In genomic region chr7:121706411-121707072, GRCm38 (mm10) we compare ENCODE assay signal across 8 mouse cellular contexts. TPM values are rescaled to one million over a fixed set of nuclear protein-coding genes. Genes with fewer than 3 reads are reported as not detected.
DNase-seq lines count a peak whose midpoint lies in the region; ATAC-seq lines count a peak whose summit lies in the region.

No protein-coding gene starts in this region.

- peaks cover 13% of the 10 kb centered on the region for H3K4me1 ChIP-seq in intestine, embryonic 16.5 days (ENCODE audit: control insufficient read depth, insufficient read depth, low read length)
- peaks cover 30% of the 10 kb centered on the region for H3K4me1 ChIP-seq in limb, embryonic 13.5 days
- peaks cover 34% of the 10 kb centered on the region for H3K4me1 ChIP-seq in midbrain, embryonic 13.5 days (replicated peaks)

- no peaks in the 10 kb centered on the region for H3K27me3 ChIP-seq in intestine, embryonic 16.5 days (replicated peaks; ENCODE audit: control insufficient read depth, insufficient read depth, low read length)
- H3K27me3 ChIP-seq in limb, embryonic 13.5 days = peaks cover 10% of the 10 kb centered on the region; the same call in 1 of the 2 replicates
- H3K27me3 ChIP-seq in midbrain, embryonic 13.5 days = peaks cover 11% of the 10 kb centered on the region

- DNase-seq in layer of hippocampus, adult 11-12 months (ENCODE audit: low spot score) = peak; percentile 45
- DNase-seq in layer of hippocampus, adult 9-10 months (ENCODE audit: low spot score) = no peak
- peak; percentile 39 for DNase-seq in embryo, embryonic 10 days (ENCODE audit: low spot score)
- DNase-seq in gastrocnemius, postnatal 4 days (ENCODE audit: low spot score in 2 of 2) = peak; percentile 37 to 43
- peak; percentile 61 to 63 for DNase-seq in spleen, postnatal 10 days (ENCODE audit: low spot score in 2 of 2)

- peak overlapping the region; percentile 79 for H3K9ac ChIP-seq in intestine, embryonic 16.5 days (ENCODE audit: low read depth, low read length)
- H3K9ac ChIP-seq in limb, embryonic 13.5 days = peak overlapping the region; percentile 76
- peak overlapping the region; percentile 76 for H3K9ac ChIP-seq in midbrain, embryonic 13.5 days (replicated peaks)

- H3K36me3 ChIP-seq in intestine, embryonic 16.5 days (ENCODE audit: control insufficient read depth, insufficient read depth, low read length) = no peaks in the 10 kb centered on the region
- H3K36me3 ChIP-seq in limb, embryonic 13.5 days = peaks cover 23% of the 10 kb centered on the region
- 0 out of 2 replicates have a peak, but pooled peaks cover 3% of the 10 kb centered on the region for H3K36me3 ChIP-seq in midbrain, embryonic 13.5 days

- H3K4me2 ChIP-seq in intestine, embryonic 16.5 days (ENCODE audit: low read depth, low read length) = peak overlapping the region; percentile 97
- H3K4me2 ChIP-seq in limb, embryonic 13.5 days (replicated peaks) = peak overlapping the region; percentile 97
- H3K4me2 ChIP-seq in midbrain, embryonic 13.5 days (replicated peaks) = peak overlapping the region; percentile 79

- peak overlapping the region; percentile 88 for H3K4me3 ChIP-seq in intestine, embryonic 16.5 days (ENCODE audit: low read length)
- H3K4me3 ChIP-seq in limb, embryonic 13.5 days = peak overlapping the region; percentile 67
- H3K4me3 ChIP-seq in midbrain, embryonic 13.5 days (replicated peaks) = peak overlapping the region; percentile 66

- peak overlapping the region; percentile 61; the same call in 1 of the 2 replicates for H3K27ac ChIP-seq in intestine, embryonic 16.5 days (ENCODE audit: low read length)
- H3K27ac ChIP-seq in limb, embryonic 13.5 days = peak overlapping the region; percentile 61; the same call in 1 of the 2 replicates
- H3K27ac ChIP-seq in midbrain, embryonic 13.5 days = peak overlapping the region; percentile 93

- ATAC-seq in intestine, embryonic 16.5 days = peak; percentile 65
- ATAC-seq in limb, embryonic 13.5 days (ENCODE audit: low FRiP score, low read depth) = peak; percentile 5
- ATAC-seq in midbrain, embryonic 13.5 days = peak; percentile 41

- H3K9me3 ChIP-seq in intestine, embryonic 16.5 days (ENCODE audit: control insufficient read depth, low read length) = no peaks in the 10 kb centered on the region
- H3K9me3 ChIP-seq in limb, embryonic 13.5 days = no peaks in the 10 kb centered on the region
- no peaks in the 10 kb centered on the region for H3K9me3 ChIP-seq in midbrain, embryonic 13.5 days

- WGBS in intestine, embryonic 16.5 days = under 1% methylated on average over 58 of the region's 77 CpGs
- under 1% methylated on average over 71 of the region's 77 CpGs for WGBS in limb, embryonic 13.5 days
- under 1% methylated on average over 51 of the region's 77 CpGs for WGBS in midbrain, embryonic 13.5 days

RNA-seq across cellular contexts. Expression of gene Usp31, which starts 0.5 kb away (rescaled TPM):
- 1 to 10 TPM; 7.2 TPM for total RNA-seq in gastrocnemius, postnatal 4 days (2021)
- polyA plus RNA-seq in intestine, embryonic 16.5 days (2015; fragmentation: Nextera tagmentation; extraction: Ambion mirVana) = 0.80 and 1.1 TPM in 2 replicates
- polyA plus RNA-seq in limb, embryonic 13.5 days (2015; fragmentation: Nextera tagmentation; extraction: Ambion mirVana) = 1.9 and 2.3 TPM in 2 replicates
- polyA plus RNA-seq in midbrain, embryonic 13.5 days (2015; fragmentation: Nextera tagmentation; extraction: Ambion mirVana) = 2.9 and 3.2 TPM in 2 replicates

RNA-seq across cellular contexts. Expression of gene Scnn1g, which starts 27.7 kb away (rescaled TPM):
- not detected for total RNA-seq in gastrocnemius, postnatal 4 days (2021)
- 0.12 and 0.13 TPM in 2 replicates for polyA plus RNA-seq in intestine, embryonic 16.5 days (2015; fragmentation: Nextera tagmentation; extraction: Ambion mirVana)
- polyA plus RNA-seq in limb, embryonic 13.5 days (2015; fragmentation: Nextera tagmentation; extraction: Ambion mirVana) = 0.17 and 0.18 TPM in 2 replicates
- polyA plus RNA-seq in midbrain, embryonic 13.5 days (2015; fragmentation: Nextera tagmentation; extraction: Ambion mirVana) = not detected in 2 replicates

Comparison
In these comparisons a context has a peak if more than half of its experiments do, and no peak if none do; other contexts are left out.
1. ATAC-seq: peak in every context shown above with its lines; median percentile 65 in intestine, embryonic 16.5 days; 41 in midbrain, embryonic 13.5 days; 5 in limb, embryonic 13.5 days.